Comparison of ENCODE assay signal across 11 mouse cellular contexts in genomic region chr15:93850388-93850787, GRCm38 (mm10).
"Had no signal": no experiment of that assay in that cellular context is flagged by ENCODE, and none has a peak within 500 bp of the region (broad histone marks: within the 10 kb centered on the region; RNA-seq: fewer than 3 reads in every experiment).

No protein-coding gene starts in this region.

- DNase-seq: kidney, postnatal 10 days; kidney, postnatal 4 days; lung, adult 18-20 months; lung, postnatal 10 days; lung, postnatal 4 days; right cerebral cortex, adult 18-20 months; right cerebral cortex, postnatal 25 days had no signal

- H3K4me3 ChIP-seq: limb, embryonic 12.5 days; midbrain, embryonic 10.5 days had no signal

- H3K36me3 ChIP-seq: limb, embryonic 12.5 days; midbrain, embryonic 10.5 days had no signal

- H3K9ac ChIP-seq: limb, embryonic 12.5 days; liver, embryonic 14.5 days had no signal

- ATAC-seq: midbrain, embryonic 16.5 days had no signal

- H3K4me1 ChIP-seq: midbrain, embryonic 10.5 days had no signal

- H3K9me3 ChIP-seq: limb, embryonic 12.5 days had no signal

- H3K4me2 ChIP-seq: limb, embryonic 12.5 days had no signal

- H3K27ac ChIP-seq: limb, embryonic 12.5 days; liver, embryonic 14.5 days; midbrain, embryonic 10.5 days had no signal

- H3K27me3 ChIP-seq: limb, embryonic 12.5 days had no signal
